Mouse (Mus musculus): ENCODE results near the gene Ankrd31. TPM values are rescaled to one million over a fixed set of nuclear protein-coding genes. Genes with fewer than 3 reads are reported as not detected.

Ankrd31 gene
- polyA plus RNA-seq, 1 experiment from 2014 or later = not detected

DNA sequence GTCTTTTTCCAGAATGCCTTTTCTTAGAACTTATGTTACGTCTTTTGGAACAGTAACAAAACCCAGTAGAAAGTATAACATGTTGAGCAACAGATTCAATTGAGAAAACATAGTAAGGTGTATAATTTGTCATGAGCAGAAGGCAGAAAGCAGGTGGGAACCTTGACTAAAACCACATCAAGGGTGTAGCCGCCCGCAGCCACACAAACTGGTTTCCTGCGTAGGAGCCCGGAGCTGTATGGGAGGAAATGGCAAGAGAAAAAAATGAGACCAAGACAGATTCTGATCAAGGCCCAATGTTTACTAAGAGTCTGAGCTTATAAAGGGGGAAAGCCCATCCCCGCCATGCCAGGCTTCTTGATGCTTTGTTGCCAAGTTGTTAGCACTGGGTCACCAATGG, 208.4 kb downstream of the Ankrd31 start:
- H3K4me2 ChIP-seq (replicated peaks) = no peak overlapping the region
- no peak for ATAC-seq (replicated peaks)
- H3K9ac ChIP-seq (replicated peaks) = no peak overlapping the region
- H3K9me3 ChIP-seq = no peaks in the 10 kb centered on the region
- no peak overlapping the region for H3K27ac ChIP-seq (replicated peaks)
- H3K4me1 ChIP-seq = no peaks in the 10 kb centered on the region
- 93% methylated on average over 6 of the region's 6 CpGs for WGBS
- no peaks in the 10 kb centered on the region for H3K36me3 ChIP-seq
- H3K4me3 ChIP-seq = no peak overlapping the region
- H3K27me3 ChIP-seq = no peaks in the 10 kb centered on the region

Other genes starting within 250 kb of the Ankrd31 start
- gene Polk, start 205.7 kb upstream of the Ankrd31 start, polyA plus RNA-seq (2015; fragmentation: Nextera tagmentation; extraction: Ambion mirVana) = 5.5 and 6.3 TPM in 2 replicates
- gene Col4a3bp, start 205.7 kb upstream of the Ankrd31 start, polyA plus RNA-seq (2015; fragmentation: Nextera tagmentation; extraction: Ambion mirVana) = 7.3 and 7.6 TPM in 2 replicates
- 170 and 183 TPM in 2 replicates for gene Hmgcr, start 77.3 kb upstream of the Ankrd31 start, polyA plus RNA-seq (2015; fragmentation: Nextera tagmentation; extraction: Ambion mirVana)
- gene Gcnt4, start 176.4 kb downstream of the Ankrd31 start, polyA plus RNA-seq (2015; fragmentation: Nextera tagmentation; extraction: Ambion mirVana) = 0.09 TPM in 1 of 2 replicates, not detected in the other

All from forebrain, embryonic 15.5 days (tissue).